Mouse (Mus musculus) CH12.LX (cell line): ENCODE measurements at regions not wholly inside any gene's neighbourhood (a gene's known extent, or its start where the extent isn't known, plus 50 kb on each side); places are given as distances from the start of the nearest gene placed in this dataset.

Experiments used
- CHD1 ChIP-seq: IDR thresholded peaks from 2 replicates; pipeline ENCODE4 v1.6.1; 2012; ENCODE audit warnings: low read depth, low read length, improper control_type of control experiment, inconsistent platforms
- CTCF ChIP-seq, 2 experiments: IDR thresholded peaks in 1 of 2; conservative IDR thresholded peaks in 1 of 2; 2 replicates each; pipeline ENCODE4 v1.5.1; 2011 to 2012; ENCODE audit warnings: low read depth in 2 of 2, low read length in 2 of 2, improper control_type of control experiment in 1 of 2, inconsistent platforms in 1 of 2, mild to moderate bottlenecking in 1 of 2, moderate library complexity in 1 of 2
- ETS1 ChIP-seq: conservative IDR thresholded peaks from 2 replicates; pipeline ENCODE4 v1.6.1; 2012; ENCODE audit warnings: low read depth, mild to moderate bottlenecking, inconsistent platforms, low read length, improper control_type of control experiment, moderate library complexity
- MAFK ChIP-seq: IDR thresholded peaks from 2 replicates; pipeline ENCODE4 v1.6.1; 2011; ENCODE audit warnings: low read length, improper control_type of control experiment; ENCODE audit not compliant: insufficient replicate concordance
- MEF2A ChIP-seq: IDR thresholded peaks from 2 replicates; pipeline ENCODE4 v1.6.1; 2014; ENCODE audit warnings: low read depth, mild to moderate bottlenecking, inconsistent platforms, low read length, improper control_type of control experiment, borderline replicate concordance
- NRF1 ChIP-seq: IDR thresholded peaks from 2 replicates; pipeline ENCODE4 v1.6.1; 2014; ENCODE audit warnings: low read depth, mild to moderate bottlenecking, inconsistent platforms, low read length, improper control_type of control experiment, moderate library complexity
- POLR2A ChIP-seq: IDR thresholded peaks from 2 replicates; pipeline ENCODE4 v1.6.1; 2011; ENCODE audit warnings: low read depth, mild to moderate bottlenecking, improper control_type of control experiment, low read length
- RCOR1 ChIP-seq: conservative IDR thresholded peaks from 2 replicates; pipeline ENCODE4 v1.6.1; 2012; ENCODE audit warnings: low read depth, mild to moderate bottlenecking, inconsistent platforms, low read length, improper control_type of control experiment
- ZKSCAN1 ChIP-seq: IDR thresholded peaks from 2 replicates; pipeline ENCODE4 v1.6.1; 2012; ENCODE audit warnings: low read depth, inconsistent platforms, low read length, improper control_type of control experiment, borderline replicate concordance

DNA sequence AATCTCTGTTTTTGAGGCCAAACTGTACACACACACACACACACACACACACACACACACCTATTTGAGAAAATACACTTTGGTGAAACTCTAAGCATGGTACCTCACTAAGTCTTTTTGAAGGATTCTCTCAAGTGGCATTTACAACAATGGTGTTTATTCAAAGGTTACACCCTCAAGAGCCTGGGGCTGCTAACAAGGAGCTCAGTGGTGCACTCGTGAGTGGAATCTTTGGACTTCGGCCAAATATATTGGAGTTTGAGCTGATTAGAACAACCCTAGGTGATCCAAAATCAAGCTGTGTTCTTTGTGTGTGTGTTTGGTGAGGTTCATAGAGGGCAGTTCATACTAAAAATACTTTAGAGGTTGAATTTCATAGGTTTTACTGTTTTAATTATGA is 147.6 kb upstream of the Fn1 start:
- TF ChIP-seq CTCF (conservative IDR thresholded peaks at IDR 0.05 in 1 of 2, IDR thresholded peaks at IDR 0.05 in 1 of 2; ENCODE audit: low read depth in 2 of 2, low read length in 2 of 2) (no peak), POLR2A (no peak), NRF1 (no peak), CHD1 (no peak), MEF2A (no peak), MAFK (no peak), ETS1 (no peak), ZKSCAN1 (no peak), RCOR1 (no peak)
